Mouse (Mus musculus) forebrain, embryonic 11.5 days (tissue): ENCODE data around the gene Stard13. TPM values are rescaled to one million over a fixed set of nuclear protein-coding genes. Genes with fewer than 3 reads are reported as not detected.

ENCODE experiments used
- ATAC-seq: fragments of 200-750 bp; cut with Nextera tagmentation; replicated peaks from 2 replicates; pipeline ENCODE4 v1.8.0; 2017; ENCODE audit warnings: moderate TSS enrichment; ENCODE audit not compliant: low FRiP score
- DNase-seq: peaks from one replicate; pipeline ENCODE4 v3.0.0-alpha.2; 2017; ENCODE audit warnings: low spot score
- H3K27ac ChIP-seq: fragments of 300-500 bp; sonication (generic); 2 replicates; pipeline ENCODE4 v1.5.1; 2014; ENCODE audit warnings: low read depth, low read length
- H3K27me3 ChIP-seq: fragments of 300-500 bp; sonication (generic); 2 replicates; pipeline ENCODE4 v1.6.1; 2014; ENCODE audit warnings: mild to moderate bottlenecking, low read length, mixed read lengths; ENCODE audit not compliant: control insufficient read depth, insufficient read depth
- H3K36me3 ChIP-seq: fragments of 300-500 bp; sonication (generic); 2 replicates; pipeline ENCODE4 v1.6.1; 2014; ENCODE audit warnings: mild to moderate bottlenecking, low read length, moderate library complexity, mixed read lengths; ENCODE audit not compliant: control insufficient read depth, insufficient read depth
- H3K4me1 ChIP-seq: fragments of 300-500 bp; sonication (generic); replicated peaks from 2 replicates; pipeline ENCODE4 v1.6.1; 2014; ENCODE audit warnings: low read length, mixed read lengths; ENCODE audit not compliant: control insufficient read depth, insufficient read depth
- H3K4me2 ChIP-seq: fragments of 300-500 bp; sonication (generic); 2 replicates; pipeline ENCODE4 v1.6.1; 2014; ENCODE audit warnings: low read depth, mild to moderate bottlenecking, low read length, moderate library complexity, mixed read lengths; ENCODE audit not compliant: severe bottlenecking
- H3K4me3 ChIP-seq: fragments of 300-500 bp; sonication (generic); 2 replicates; pipeline ENCODE4 v1.5.1; 2014; ENCODE audit warnings: low read depth, low read length
- H3K9ac ChIP-seq: fragments of 300-500 bp; sonication (generic); 2 replicates; pipeline ENCODE4 v1.6.1; 2014; ENCODE audit warnings: low read length
- H3K9me3 ChIP-seq: fragments of 300-500 bp; sonication (generic); 2 replicates; pipeline ENCODE4 v1.6.1; 2016; ENCODE audit warnings: low read length, mixed read lengths; ENCODE audit not compliant: control insufficient read depth
- WGBS: fragments of 180-500 bp; shearing (Covaris S2); extraction: QIAGEN DNeasy Blood & Tissue Kit; methylation state at CpG from one replicate; pipeline ENCODE4 v1.1.7; 2014; 5-methylcytosine and 5-hydroxymethylcytosine counted together
- polyA plus RNA-seq: library from polyadenylated mRNA; unstranded; fragments of >200 nt; fragmentation: Nextera tagmentation; extraction: Ambion mirVana; gene quantifications from 2 replicates; pipeline ENCODE4 v1.2.1, GENCODE M21; 2014

Stard13 gene
- polyA plus RNA-seq, 1 experiment from 2014 or later = 2.7 TPM

GRCm38 (mm10) chr5:151117846-151118245 is 115.8 kb downstream of the Stard13 start:
- 83% methylated on average over 2 of the region's 2 CpGs for WGBS
- H3K4me3 ChIP-seq = no peak overlapping the region
- H3K4me1 ChIP-seq = no peaks in the 10 kb centered on the region
- no peaks in the 10 kb centered on the region for H3K27me3 ChIP-seq
- DNase-seq (no peak), ATAC-seq (no peak)
- no peak overlapping the region for H3K27ac ChIP-seq
- H3K36me3 ChIP-seq = no peaks in the 10 kb centered on the region
- H3K9me3 ChIP-seq = no peaks in the 10 kb centered on the region
- H3K9ac ChIP-seq = no peak overlapping the region
- no peak overlapping the region for H3K4me2 ChIP-seq

GRCm38 (mm10) chr5:151116192-151116887 is 117.3 kb downstream of the Stard13 start:
- ATAC-seq = no peak
- H3K9me3 ChIP-seq = no peaks in the 10 kb centered on the region

GRCm38 (mm10) chr5:151112743-151113142 is 120.9 kb downstream of the Stard13 start:
- 89% methylated on average over 9 of the region's 9 CpGs for WGBS
- H3K4me3 ChIP-seq = no peak overlapping the region
- no peaks in the 10 kb centered on the region for H3K4me1 ChIP-seq
- no peaks in the 10 kb centered on the region for H3K36me3 ChIP-seq
- DNase-seq (no peak), ATAC-seq (no peak)
- H3K9me3 ChIP-seq = no peaks in the 10 kb centered on the region
- H3K27ac ChIP-seq = no peak overlapping the region
- H3K4me2 ChIP-seq = no peak overlapping the region
- H3K9ac ChIP-seq = no peak overlapping the region
- no peaks in the 10 kb centered on the region for H3K27me3 ChIP-seq

More at GRCm38 (mm10) chr5:151116192-151116887, 117.3 kb downstream of the Stard13 start:
- Histone ChIP-seq H3K4me3 (no peak overlapping the region), H3K9ac (no peak overlapping the region), H3K36me3 (no peaks in the 10 kb centered on the region), H3K4me2 (no peak overlapping the region), H3K27ac (no peak overlapping the region), H3K4me1 (no peaks in the 10 kb centered on the region), H3K27me3 (no peaks in the 10 kb centered on the region)
- 90% methylated on average over 5 of the region's 5 CpGs for WGBS
- no peak for DNase-seq

GRCm38 (mm10) chr5:151111080-151111871 is 122.4 kb downstream of the Stard13 start:
- H3K4me2 ChIP-seq = no peak overlapping the region
- no peaks in the 10 kb centered on the region for H3K4me1 ChIP-seq
- no peaks in the 10 kb centered on the region for H3K9me3 ChIP-seq
- WGBS = 88% methylated on average over 7 of the region's 7 CpGs
- no peak overlapping the region for H3K9ac ChIP-seq
- ATAC-seq (no peak), DNase-seq (no peak)
- H3K36me3 ChIP-seq = no peaks in the 10 kb centered on the region
- no peaks in the 10 kb centered on the region for H3K27me3 ChIP-seq
- H3K4me3 ChIP-seq = no peak overlapping the region
- no peak overlapping the region for H3K27ac ChIP-seq

GRCm38 (mm10) chr5:151110461-151110908 is 123.2 kb downstream of the Stard13 start:
- Histone ChIP-seq H3K27ac (no peak overlapping the region), H3K4me2 (no peak overlapping the region), H3K4me3 (no peak overlapping the region), H3K4me1 (no peaks in the 10 kb centered on the region), H3K9me3 (no peaks in the 10 kb centered on the region), H3K27me3 (no peaks in the 10 kb centered on the region), H3K36me3 (no peaks in the 10 kb centered on the region), H3K9ac (no peak overlapping the region)
- DNase-seq = no peak
- no peak for ATAC-seq
- 33% methylated on average over 6 of the region's 6 CpGs for WGBS

- Histone ChIP-seq H3K4me2 (no peak overlapping the region), H3K9ac (no peak overlapping the region), H3K4me1 (no peaks in the 10 kb centered on the region), H3K36me3 (no peaks in the 10 kb centered on the region), H3K4me3 (no peak overlapping the region), H3K9me3 (no peaks in the 10 kb centered on the region), H3K27me3 (no peaks in the 10 kb centered on the region), H3K27ac (no peak overlapping the region)
- WGBS = 82% methylated on average over 2 of the region's 2 CpGs
- ATAC-seq = no peak
- DNase-seq = no peak
Measured at GRCm38 (mm10) chr5:151109822-151110221, 123.8 kb downstream of the Stard13 start.

- H3K9me3 ChIP-seq = no peaks in the 10 kb centered on the region
- ATAC-seq = no peak
- H3K36me3 ChIP-seq = no peaks in the 10 kb centered on the region
- 85% methylated on average over 7 of the region's 7 CpGs for WGBS
- no peak for DNase-seq
- no peak overlapping the region for H3K9ac ChIP-seq
- no peaks in the 10 kb centered on the region for H3K4me1 ChIP-seq
- H3K27me3 ChIP-seq = no peaks in the 10 kb centered on the region
- H3K27ac ChIP-seq = no peak overlapping the region
- no peak overlapping the region for H3K4me3 ChIP-seq
- no peak overlapping the region for H3K4me2 ChIP-seq
Measured at GRCm38 (mm10) chr5:151108955-151109354, 124.7 kb downstream of the Stard13 start.

GRCm38 (mm10) chr5:151108291-151108897 is 125.2 kb downstream of the Stard13 start:
- no peaks in the 10 kb centered on the region for H3K27me3 ChIP-seq
- 70% methylated on average over 19 of the region's 19 CpGs for WGBS
- H3K4me3 ChIP-seq = no peak overlapping the region
- no peak overlapping the region for H3K27ac ChIP-seq
- DNase-seq = no peak
- no peaks in the 10 kb centered on the region for H3K4me1 ChIP-seq
- H3K36me3 ChIP-seq = no peaks in the 10 kb centered on the region
- H3K9me3 ChIP-seq = no peaks in the 10 kb centered on the region
- H3K4me2 ChIP-seq = no peak overlapping the region
- no peak for ATAC-seq
- no peak overlapping the region for H3K9ac ChIP-seq
